Mouse (Mus musculus): ENCODE data around the gene Xpr1. TPM values are rescaled to one million over a fixed set of nuclear protein-coding genes. Genes with fewer than 3 reads are reported as not detected.
A peak's percentile ranks its signal among the peaks of the same experiment; 100 is the strongest.

Xpr1 gene
- polyA plus RNA-seq, 1 experiment from 2014 or later: 16.4 TPM

DNA sequence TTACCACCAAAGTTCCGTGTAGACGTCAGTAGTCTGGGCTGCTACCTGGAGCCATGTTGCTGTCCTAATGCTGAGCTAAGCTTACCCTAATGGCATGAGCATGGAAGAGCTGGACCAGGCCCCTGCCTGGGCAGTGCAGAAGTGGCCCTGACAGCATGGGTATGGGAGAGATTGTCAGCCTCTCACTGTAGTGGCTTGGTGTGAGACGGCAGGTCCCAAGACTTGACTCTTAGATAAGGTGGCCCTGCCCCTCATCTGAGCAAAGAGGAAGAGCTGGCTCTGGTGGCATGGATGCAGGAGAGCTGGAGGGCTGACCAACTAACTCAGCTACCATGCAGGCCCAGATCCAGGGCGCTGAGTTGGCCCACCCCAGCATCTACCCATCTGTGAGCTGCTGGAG lies 79.9 kb downstream of the Xpr1 start:
- no peak overlapping the region for H3K9ac ChIP-seq (ENCODE audit: low read length)
- no peak for ATAC-seq (replicated peaks; ENCODE audit: low FRiP score)
- H3K27ac ChIP-seq (ENCODE audit: low read depth, low read length): no peak overlapping the region
- H3K9me3 ChIP-seq (ENCODE audit: control insufficient read depth, low read length): no peaks in the 10 kb centered on the region
- DNase-seq (ENCODE audit: low spot score): no peak
- no peak overlapping the region for H3K4me2 ChIP-seq (ENCODE audit: low read depth, low read length, severe bottlenecking)
- H3K36me3 ChIP-seq (ENCODE audit: control insufficient read depth, insufficient read depth, low read length): no peaks in the 10 kb centered on the region
- 93% methylated on average over 4 of the region's 4 CpGs for WGBS
- H3K4me3 ChIP-seq (ENCODE audit: low read depth, low read length): no peak overlapping the region
- no peaks in the 10 kb centered on the region for H3K27me3 ChIP-seq (ENCODE audit: control insufficient read depth, insufficient read depth, low read length)
- H3K4me1 ChIP-seq (replicated peaks; ENCODE audit: control insufficient read depth, insufficient read depth, low read length): no peaks in the 10 kb centered on the region

- DNase-seq (ENCODE audit: low spot score) (no peak), ATAC-seq (replicated peaks; ENCODE audit: low FRiP score) (no peak)
- H3K4me3 ChIP-seq (ENCODE audit: low read depth, low read length): no peak overlapping the region
- H3K4me2 ChIP-seq (ENCODE audit: low read depth, low read length, severe bottlenecking): no peak overlapping the region
- H3K27me3 ChIP-seq (ENCODE audit: control insufficient read depth, insufficient read depth, low read length): no peaks in the 10 kb centered on the region
- no peaks in the 10 kb centered on the region for H3K36me3 ChIP-seq (ENCODE audit: control insufficient read depth, insufficient read depth, low read length)
- WGBS: 71% methylated on average over 6 of the region's 6 CpGs
- H3K9ac ChIP-seq (ENCODE audit: low read length): no peak overlapping the region
- H3K27ac ChIP-seq (ENCODE audit: low read depth, low read length): no peak overlapping the region
- no peaks in the 10 kb centered on the region for H3K4me1 ChIP-seq (replicated peaks; ENCODE audit: control insufficient read depth, insufficient read depth, low read length)
- H3K9me3 ChIP-seq (ENCODE audit: control insufficient read depth, low read length): no peaks in the 10 kb centered on the region
Measured at GRCm38 (mm10) chr1:155335963-155336362, 81.3 kb downstream of the Xpr1 start.

GRCm38 (mm10) chr1:155322183-155322582 lies 95.0 kb downstream of the Xpr1 start:
- no peak for ATAC-seq (replicated peaks; ENCODE audit: low FRiP score)
- DNase-seq (ENCODE audit: low spot score): no peak
- H3K4me3 ChIP-seq (ENCODE audit: low read depth, low read length): no peak overlapping the region
- H3K4me1 ChIP-seq (replicated peaks; ENCODE audit: control insufficient read depth, insufficient read depth, low read length): no peaks in the 10 kb centered on the region
- no peak overlapping the region for H3K27ac ChIP-seq (ENCODE audit: low read depth, low read length)
- no peaks in the 10 kb centered on the region for H3K36me3 ChIP-seq (ENCODE audit: control insufficient read depth, insufficient read depth, low read length)
- H3K4me2 ChIP-seq (ENCODE audit: low read depth, low read length, severe bottlenecking): no peak overlapping the region
- 71% methylated on average over 1 of the region's 1 CpGs for WGBS
- no peak overlapping the region for H3K9ac ChIP-seq (ENCODE audit: low read length)
- no peaks in the 10 kb centered on the region for H3K27me3 ChIP-seq (ENCODE audit: control insufficient read depth, insufficient read depth, low read length)
- H3K9me3 ChIP-seq (ENCODE audit: control insufficient read depth, low read length): no peaks in the 10 kb centered on the region

- no peak overlapping the region for H3K9ac ChIP-seq (ENCODE audit: low read length)
- H3K27me3 ChIP-seq (ENCODE audit: control insufficient read depth, insufficient read depth, low read length): no peaks in the 10 kb centered on the region
- ATAC-seq (replicated peaks; ENCODE audit: low FRiP score) (no peak), DNase-seq (ENCODE audit: low spot score) (no peak)
- no peaks in the 10 kb centered on the region for H3K9me3 ChIP-seq (ENCODE audit: control insufficient read depth, low read length)
- no peaks in the 10 kb centered on the region for H3K36me3 ChIP-seq (ENCODE audit: control insufficient read depth, insufficient read depth, low read length)
- WGBS: 70% methylated on average over 7 of the region's 7 CpGs
- H3K4me3 ChIP-seq (ENCODE audit: low read depth, low read length): no peak overlapping the region
- H3K4me1 ChIP-seq (replicated peaks; ENCODE audit: control insufficient read depth, insufficient read depth, low read length): no peaks in the 10 kb centered on the region
- no peak overlapping the region for H3K4me2 ChIP-seq (ENCODE audit: low read depth, low read length, severe bottlenecking)
- no peak overlapping the region for H3K27ac ChIP-seq (ENCODE audit: low read depth, low read length)
Measured at GRCm38 (mm10) chr1:155320091-155320833, 97.0 kb downstream of the Xpr1 start.

DNA sequence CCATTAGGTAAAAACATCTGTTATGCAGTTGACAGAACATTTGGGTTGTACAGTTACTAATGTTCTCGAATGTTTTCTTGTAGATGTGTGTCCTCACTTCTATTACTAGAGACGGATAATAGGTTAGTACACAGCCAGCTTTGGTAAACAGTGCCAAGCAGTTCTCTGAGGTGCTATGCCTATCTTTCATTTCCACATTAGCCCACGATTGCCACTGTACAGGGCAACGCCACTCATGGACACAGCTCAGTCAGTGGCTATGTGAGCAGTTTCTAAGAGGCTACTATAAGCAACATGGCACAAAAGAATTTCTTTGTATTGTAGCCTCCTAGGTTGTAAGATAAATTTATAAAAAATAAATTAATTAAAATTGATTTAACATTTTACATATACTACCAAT lies 97.7 kb downstream of the Xpr1 start:
- ATAC-seq (replicated peaks; ENCODE audit: low FRiP score): no peak
- 88% methylated on average over 4 of the region's 4 CpGs for WGBS

GRCm38 (mm10) chr1:155311672-155312071 lies 105.5 kb downstream of the Xpr1 start:
- no peaks in the 10 kb centered on the region for H3K9me3 ChIP-seq (ENCODE audit: control insufficient read depth, low read length)
- no peaks in the 10 kb centered on the region for H3K36me3 ChIP-seq (ENCODE audit: control insufficient read depth, insufficient read depth, low read length)
- ATAC-seq (replicated peaks; ENCODE audit: low FRiP score): peak; percentile 84
- H3K4me2 ChIP-seq (ENCODE audit: low read depth, low read length, severe bottlenecking): no peak overlapping the region
- no peak overlapping the region for H3K27ac ChIP-seq (ENCODE audit: low read depth, low read length)
- no peak overlapping the region for H3K9ac ChIP-seq (ENCODE audit: low read length)
- no peak for DNase-seq (ENCODE audit: low spot score)
- 18% methylated on average over 3 of the region's 3 CpGs for WGBS
- H3K27me3 ChIP-seq (ENCODE audit: control insufficient read depth, insufficient read depth, low read length): no peaks in the 10 kb centered on the region; the same call in 1 of the 2 replicates
- H3K4me1 ChIP-seq (replicated peaks; ENCODE audit: control insufficient read depth, insufficient read depth, low read length): peaks cover 4% of the 10 kb centered on the region; the same call in 1 of the 2 replicates
- no peak overlapping the region for H3K4me3 ChIP-seq (ENCODE audit: low read depth, low read length)

More for the DNA sequence above, 97.7 kb downstream of the Xpr1 start:
- Histone ChIP-seq H3K36me3 (ENCODE audit: control insufficient read depth, insufficient read depth, low read length) (no peaks in the 10 kb centered on the region), H3K9ac (ENCODE audit: low read length) (no peak overlapping the region), H3K9me3 (ENCODE audit: control insufficient read depth, low read length) (no peaks in the 10 kb centered on the region), H3K27ac (ENCODE audit: low read depth, low read length) (no peak overlapping the region), H3K4me1 (replicated peaks; ENCODE audit: control insufficient read depth, insufficient read depth, low read length) (no peaks in the 10 kb centered on the region), H3K4me2 (ENCODE audit: low read depth, low read length, severe bottlenecking) (no peak overlapping the region), H3K4me3 (ENCODE audit: low read depth, low read length) (no peak overlapping the region), H3K27me3 (ENCODE audit: control insufficient read depth, insufficient read depth, low read length) (no peaks in the 10 kb centered on the region)
- no peak for DNase-seq (ENCODE audit: low spot score)

DNA sequence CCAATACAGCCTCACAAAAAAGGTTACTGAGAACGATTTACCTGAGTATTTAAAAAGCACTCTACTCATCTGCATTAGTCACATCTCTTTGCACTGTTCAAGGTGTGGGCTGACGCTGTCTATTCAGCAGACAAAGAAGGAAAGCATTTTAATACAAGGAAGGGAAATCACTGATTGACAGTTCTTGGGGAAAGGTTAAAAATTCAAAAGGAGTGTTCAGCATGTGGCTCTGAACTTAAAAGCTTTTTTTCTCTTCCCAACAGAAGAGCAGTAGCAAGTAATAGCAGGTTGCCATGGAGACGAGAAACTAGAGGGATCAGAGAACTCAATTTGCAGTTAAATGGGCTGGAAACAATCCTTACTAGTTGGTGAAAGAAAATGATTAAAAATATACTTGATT lies 110.3 kb downstream of the Xpr1 start:
- Histone ChIP-seq H3K4me3 (ENCODE audit: low read depth, low read length) (no peak overlapping the region), H3K36me3 (ENCODE audit: control insufficient read depth, insufficient read depth, low read length) (no peaks in the 10 kb centered on the region), H3K27ac (ENCODE audit: low read depth, low read length) (no peak overlapping the region), H3K9ac (ENCODE audit: low read length) (no peak overlapping the region), H3K27me3 (ENCODE audit: control insufficient read depth, insufficient read depth, low read length) (no peaks in the 10 kb centered on the region; the same call in 1 of the 2 replicates), H3K4me1 (replicated peaks; ENCODE audit: control insufficient read depth, insufficient read depth, low read length) (peaks cover 9% of the 10 kb centered on the region; the same call in 1 of the 2 replicates), H3K4me2 (ENCODE audit: low read depth, low read length, severe bottlenecking) (no peak overlapping the region), H3K9me3 (ENCODE audit: control insufficient read depth, low read length) (no peaks in the 10 kb centered on the region)
- 17% methylated on average over 3 of the region's 3 CpGs for WGBS
- ATAC-seq (replicated peaks; ENCODE audit: low FRiP score) (peak; percentile 63), DNase-seq (ENCODE audit: low spot score) (no peak)

GRCm38 (mm10) chr1:155303402-155303801 lies 113.8 kb downstream of the Xpr1 start:
- Histone ChIP-seq H3K27me3 (ENCODE audit: control insufficient read depth, insufficient read depth, low read length) (no peaks in the 10 kb centered on the region; the same call in 1 of the 2 replicates), H3K9me3 (ENCODE audit: control insufficient read depth, low read length) (no peaks in the 10 kb centered on the region), H3K4me1 (replicated peaks; ENCODE audit: control insufficient read depth, insufficient read depth, low read length) (peaks cover 9% of the 10 kb centered on the region; the same call in 1 of the 2 replicates), H3K27ac (ENCODE audit: low read depth, low read length) (no peak overlapping the region), H3K9ac (ENCODE audit: low read length) (no peak overlapping the region), H3K4me2 (ENCODE audit: low read depth, low read length, severe bottlenecking) (no peak overlapping the region), H3K4me3 (ENCODE audit: low read depth, low read length) (no peak overlapping the region), H3K36me3 (ENCODE audit: control insufficient read depth, insufficient read depth, low read length) (no peaks in the 10 kb centered on the region)
- DNase-seq (ENCODE audit: low spot score) (no peak), ATAC-seq (replicated peaks; ENCODE audit: low FRiP score) (no peak)
- WGBS: 66% methylated on average over 2 of the region's 2 CpGs

DNA sequence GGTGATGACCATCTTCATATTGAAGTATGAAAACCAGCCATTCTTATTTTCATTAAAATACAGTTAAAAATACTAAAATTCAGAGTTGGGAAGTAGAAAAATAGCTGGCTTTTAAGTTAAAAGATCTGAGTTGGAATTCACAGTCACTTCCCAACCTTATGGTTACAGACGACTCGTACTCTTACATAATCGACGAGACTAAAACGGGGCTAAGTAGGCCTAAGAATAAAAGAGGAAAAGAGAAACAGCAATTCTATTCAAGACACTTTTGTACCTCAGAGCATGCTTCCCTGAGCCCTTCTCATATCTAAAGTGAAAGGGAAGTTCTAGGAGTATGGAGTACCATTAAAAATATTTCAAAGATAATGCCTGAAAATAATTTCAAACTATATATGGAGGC lies 119.6 kb downstream of the Xpr1 start:
- no peak overlapping the region for H3K9ac ChIP-seq (ENCODE audit: low read length)
- H3K27me3 ChIP-seq (ENCODE audit: control insufficient read depth, insufficient read depth, low read length): no peaks in the 10 kb centered on the region
- no peaks in the 10 kb centered on the region for H3K9me3 ChIP-seq (ENCODE audit: control insufficient read depth, low read length)
- H3K36me3 ChIP-seq (ENCODE audit: control insufficient read depth, insufficient read depth, low read length): no peaks in the 10 kb centered on the region
- ATAC-seq (replicated peaks; ENCODE audit: low FRiP score): no peak
- no peaks in the 10 kb centered on the region for H3K4me1 ChIP-seq (replicated peaks; ENCODE audit: control insufficient read depth, insufficient read depth, low read length)
- 88% methylated on average over 5 of the region's 5 CpGs for WGBS
- DNase-seq (ENCODE audit: low spot score): no peak
- H3K4me3 ChIP-seq (ENCODE audit: low read depth, low read length): no peak overlapping the region
- no peak overlapping the region for H3K4me2 ChIP-seq (ENCODE audit: low read depth, low read length, severe bottlenecking)
- no peak overlapping the region for H3K27ac ChIP-seq (ENCODE audit: low read depth, low read length)
